Mouse (Mus musculus) hindbrain, embryonic 14.5 days (tissue): ENCODE data around the gene Pde4a. TPM values are rescaled to one million over a fixed set of nuclear protein-coding genes. Genes with fewer than 3 reads are reported as not detected.
A peak's percentile ranks its signal among the peaks of the same experiment; 100 is the strongest.

Experiments used
- ATAC-seq: fragments of 200-750 bp; cut with Nextera tagmentation; 2 replicates; pipeline ENCODE4 v1.8.0; 2017; ENCODE audit warnings: moderate number of reproducible peaks, mild to moderate bottlenecking, moderate TSS enrichment, moderate library complexity; ENCODE audit not compliant: low FRiP score
- DNase-seq: peaks from one replicate; pipeline ENCODE4 v3.0.0-alpha.2; 2015; ENCODE audit warnings: low spot score
- H3K27ac ChIP-seq: fragments of 300-500 bp; sonication (generic); 2 replicates; pipeline ENCODE4 v1.5.1; 2014; ENCODE audit warnings: mild to moderate bottlenecking, moderate library complexity
- H3K27me3 ChIP-seq: fragments of 300-500 bp; sonication (generic); 2 replicates; pipeline ENCODE4 v1.6.1; 2014; ENCODE audit warnings: mild to moderate bottlenecking, low read length, mixed read lengths; ENCODE audit not compliant: control insufficient read depth, insufficient read depth
- H3K36me3 ChIP-seq: fragments of 300-500 bp; sonication (generic); replicated peaks from 2 replicates; pipeline ENCODE4 v1.6.1; 2014; ENCODE audit not compliant: control insufficient read depth, insufficient read depth
- H3K4me1 ChIP-seq: fragments of 300-500 bp; sonication (generic); replicated peaks from 2 replicates; pipeline ENCODE4 v1.6.1; 2014; ENCODE audit warnings: antibody characterized with exemption, low read length, mixed read lengths; ENCODE audit not compliant: control insufficient read depth, insufficient read depth
- H3K4me2 ChIP-seq: fragments of 300-500 bp; sonication (generic); replicated peaks from 2 replicates; pipeline ENCODE4 v1.6.1; 2014; ENCODE audit warnings: mild to moderate bottlenecking, moderate library complexity
- H3K4me3 ChIP-seq: fragments of 300-500 bp; sonication (generic); replicated peaks from 2 replicates; pipeline ENCODE4 v1.5.1; 2014; ENCODE audit warnings: mild to moderate bottlenecking, low read length
- H3K9ac ChIP-seq: fragments of 300-500 bp; sonication (generic); 2 replicates; pipeline ENCODE4 v1.6.1; 2014
- H3K9me3 ChIP-seq: fragments of 300-500 bp; sonication (generic); 2 replicates; pipeline ENCODE4 v1.6.1; 2016; ENCODE audit warnings: low read length; ENCODE audit not compliant: control insufficient read depth
- WGBS: fragments of 180-500 bp; shearing (Covaris S2); extraction: QIAGEN DNeasy Blood & Tissue Kit; methylation state at CpG from one replicate; pipeline ENCODE4 v1.1.7; 2014; 5-methylcytosine and 5-hydroxymethylcytosine counted together
- polyA plus RNA-seq: library from polyadenylated mRNA; unstranded; fragments of >200 nt; fragmentation: Nextera tagmentation; extraction: Ambion mirVana; gene quantifications from 2 replicates; pipeline ENCODE4 v1.2.1, GENCODE M21; 2014

Pde4a gene
- polyA plus RNA-seq, result 28.8 and 35.5 TPM in 2 replicates

GRCm38 (mm10) chr9:21165041-21165951 is at the start of gene Pde4a:
TSS of gene Pde4a (plus strand) at chr9:21165714.
- Histone ChIP-seq H3K9ac (peak within 1 kb of the TSS; percentile 55), H3K9me3 (no peaks in the 10 kb centered on the region), H3K4me1 (peaks cover 13% of the 10 kb centered on the region), H3K4me3 (peak within 1 kb of the TSS; percentile 42), H3K4me2 (peak within 1 kb of the TSS; percentile 67), H3K27ac (no peak within 1 kb of the TSS), H3K27me3 (peaks cover 66% of the 10 kb centered on the region), H3K36me3 (no peaks in the 10 kb centered on the region)
- DNase-seq (peak; percentile 64), ATAC-seq (peak; percentile 44)
- WGBS, result under 1% methylated on average over 81 of the region's 86 CpGs

GRCm38 (mm10) chr9:21117073-21117472 is 48.4 kb upstream of the Pde4a start:
- Histone ChIP-seq H3K4me3 (no peak overlapping the region), H3K36me3 (peaks cover 27% of the 10 kb centered on the region), H3K4me1 (no peaks in the 10 kb centered on the region), H3K27me3 (no peaks in the 10 kb centered on the region), H3K4me2 (no peak overlapping the region), H3K9me3 (no peaks in the 10 kb centered on the region), H3K9ac (no peak overlapping the region), H3K27ac (no peak overlapping the region)
- 77% methylated on average over 6 of the region's 6 CpGs for WGBS
- no peak for DNase-seq
- no peak for ATAC-seq

- H3K36me3 ChIP-seq, result peaks cover 59% of the 10 kb centered on the region
- ATAC-seq, result no peak
Observed at GRCm38 (mm10) chr9:21121483-21121882, 44.0 kb upstream of the Pde4a start.

GRCm38 (mm10) chr9:21124837-21125236 is 40.7 kb upstream of the Pde4a start:
- ATAC-seq, result no peak
- Histone ChIP-seq H3K4me1 (no peaks in the 10 kb centered on the region), H3K9me3 (no peaks in the 10 kb centered on the region), H3K27ac (no peak overlapping the region), H3K9ac (no peak overlapping the region), H3K4me2 (no peak overlapping the region), H3K36me3 (peaks cover 74% of the 10 kb centered on the region), H3K27me3 (no peaks in the 10 kb centered on the region), H3K4me3 (no peak overlapping the region)
- DNase-seq, result no peak
- 89% methylated on average over 5 of the region's 5 CpGs for WGBS

More at GRCm38 (mm10) chr9:21121483-21121882, 44.0 kb upstream of the Pde4a start:
- Histone ChIP-seq H3K4me1 (no peaks in the 10 kb centered on the region), H3K27ac (no peak overlapping the region), H3K9ac (no peak overlapping the region), H3K4me2 (no peak overlapping the region), H3K4me3 (no peak overlapping the region), H3K9me3 (no peaks in the 10 kb centered on the region), H3K27me3 (no peaks in the 10 kb centered on the region)
- 93% methylated on average over 16 of the region's 16 CpGs for WGBS
- no peak for DNase-seq

GRCm38 (mm10) chr9:21125502-21126258 is 39.8 kb upstream of the Pde4a start:
- no peak overlapping the region for H3K9ac ChIP-seq
- no peak overlapping the region for H3K4me3 ChIP-seq
- WGBS, result 91% methylated on average over 9 of the region's 9 CpGs
- H3K27me3 ChIP-seq, result no peaks in the 10 kb centered on the region
- H3K36me3 ChIP-seq, result peaks cover 66% of the 10 kb centered on the region
- H3K27ac ChIP-seq, result no peak overlapping the region
- DNase-seq (no peak), ATAC-seq (no peak)
- H3K9me3 ChIP-seq, result no peaks in the 10 kb centered on the region
- peaks cover 5% of the 10 kb centered on the region; the same call in 1 of the 2 replicates for H3K4me1 ChIP-seq
- H3K4me2 ChIP-seq, result no peak overlapping the region

GRCm38 (mm10) chr9:21126259-21126627 is 39.3 kb upstream of the Pde4a start:
- Histone ChIP-seq H3K27me3 (no peaks in the 10 kb centered on the region), H3K9me3 (no peaks in the 10 kb centered on the region), H3K4me1 (peaks cover 6% of the 10 kb centered on the region; the same call in 1 of the 2 replicates), H3K27ac (no peak overlapping the region), H3K4me3 (no peak overlapping the region), H3K4me2 (no peak overlapping the region), H3K9ac (no peak overlapping the region), H3K36me3 (peaks cover 60% of the 10 kb centered on the region)
- no peak for ATAC-seq
- no peak for DNase-seq
- 82% methylated on average over 2 of the region's 2 CpGs for WGBS

GRCm38 (mm10) chr9:21131059-21131956 is 34.2 kb upstream of the Pde4a start, which contains the start of gene Tyk2:
TSS of gene Tyk2 (minus strand) at chr9:21131243.
- 7% methylated on average over 37 of the region's 37 CpGs for WGBS
- DNase-seq (peak; percentile 93), ATAC-seq (peak; percentile 98)
- Histone ChIP-seq H3K9ac (peak within 1 kb of the TSS; percentile 60), H3K9me3 (no peaks in the 10 kb centered on the region), H3K4me1 (peaks cover 6% of the 10 kb centered on the region; the same call in 1 of the 2 replicates), H3K4me3 (peak within 1 kb of the TSS; percentile 61), H3K36me3 (peaks cover 18% of the 10 kb centered on the region), H3K4me2 (peak within 1 kb of the TSS; percentile 68), H3K27ac (peak within 1 kb of the TSS; percentile 73), H3K27me3 (no peaks in the 10 kb centered on the region)

- H3K4me2 ChIP-seq, result no peak overlapping the region
- no peak overlapping the region for H3K4me3 ChIP-seq
- H3K27ac ChIP-seq, result no peak overlapping the region
- no peak for ATAC-seq
- no peak overlapping the region for H3K9ac ChIP-seq
- 85% methylated on average over 12 of the region's 12 CpGs for WGBS
- H3K4me1 ChIP-seq, result peaks cover 6% of the 10 kb centered on the region; the same call in 1 of the 2 replicates
- no peaks in the 10 kb centered on the region for H3K9me3 ChIP-seq
- peaks cover 9% of the 10 kb centered on the region for H3K36me3 ChIP-seq
- DNase-seq, result no peak
- H3K27me3 ChIP-seq, result no peaks in the 10 kb centered on the region
Observed at GRCm38 (mm10) chr9:21132102-21132775, 33.3 kb upstream of the Pde4a start.
